Mouse (Mus musculus) kidney, adult 2 months (tissue): ENCODE results near the gene Dapk3.

ENCODE experiments used
- CTCF ChIP-seq: fragments of 200-500 bp; conservative IDR thresholded peaks from 2 replicates; pipeline ENCODE4 v1.5.1; 2011; ENCODE audit warnings: low read depth, mild to moderate bottlenecking, control low read depth, low read length, moderate library complexity, mixed read lengths; ENCODE audit not compliant: insufficient read depth, insufficient read length
- POLR2A ChIP-seq: fragments of 200-500 bp; IDR thresholded peaks from one replicate; pipeline ENCODE4 v1.6.1; 2011; ENCODE audit warnings: low read depth, low read length, control low read depth

DNA sequence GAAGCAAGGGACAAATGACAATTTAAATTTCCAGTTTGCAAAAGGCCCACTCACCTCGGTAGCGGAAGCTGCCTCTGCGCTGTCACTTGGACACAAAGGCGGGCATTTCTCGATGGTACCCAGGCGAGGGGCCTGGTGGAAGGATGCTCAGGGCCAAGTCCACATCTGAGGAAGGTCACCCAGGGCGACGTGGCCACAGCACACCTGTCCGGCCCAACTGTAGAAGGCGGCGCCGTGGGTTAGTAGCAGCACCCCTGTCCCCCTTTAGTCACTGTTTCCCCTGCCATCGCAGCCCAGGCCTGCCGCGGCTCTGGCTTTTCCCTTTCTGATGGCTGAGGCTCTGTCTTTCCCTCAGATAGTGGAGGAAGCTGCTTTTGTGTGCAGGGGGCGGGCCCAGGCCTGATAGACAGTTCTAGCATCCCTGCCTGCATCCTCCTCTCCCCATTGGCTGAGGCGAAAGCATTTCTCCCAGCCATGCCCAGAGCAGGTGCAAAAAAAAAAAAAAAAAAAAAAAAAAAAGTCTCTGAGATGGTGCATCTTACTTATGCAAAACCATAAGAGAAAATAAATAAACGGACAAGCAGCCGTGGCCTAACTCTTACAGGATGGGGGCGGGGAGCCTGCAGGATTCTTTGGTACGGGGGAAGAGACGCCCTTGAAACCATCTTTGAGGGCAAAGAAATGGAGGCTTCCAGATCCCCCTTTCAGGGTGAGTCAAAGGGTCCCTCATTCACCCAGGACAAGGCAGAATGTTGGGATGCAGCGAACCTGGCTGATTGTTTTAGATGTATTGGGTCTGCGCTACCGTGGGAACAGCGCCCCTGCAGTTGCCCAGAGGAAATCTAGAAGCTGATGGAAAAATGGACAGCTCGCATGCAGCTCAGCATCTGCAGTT is 47.9 kb downstream of the Dapk3 start, which contains the start of gene Atcay:
- no peak for TF ChIP-seq POLR2A
- TF ChIP-seq CTCF = peak; percentile 64
